Mouse (Mus musculus) intestine, embryonic 15.5 days (tissue): ENCODE measurements around the gene Coq10a. TPM values are rescaled to one million over a fixed set of nuclear protein-coding genes. Genes with fewer than 3 reads are reported as not detected.
"Not testable (repeated sequence)": the region's sequence is repeated elsewhere in the genome, so short reads cannot be mapped to it uniquely, and the experiment has no call there.

ENCODE experiments used
- ATAC-seq: fragments of 200-750 bp; cut with Nextera tagmentation; 2 replicates; pipeline ENCODE4 v1.8.0; 2017; ENCODE audit warnings: moderate TSS enrichment, moderate library complexity
- H3K27ac ChIP-seq: fragments of 300-500 bp; sonication (generic); 2 replicates; pipeline ENCODE4 v1.5.1; 2015; ENCODE audit warnings: mild to moderate bottlenecking, inconsistent platforms
- H3K27me3 ChIP-seq: fragments of 300-500 bp; sonication (generic); replicated peaks from 2 replicates; pipeline ENCODE4 v1.6.1; 2015; ENCODE audit warnings: inconsistent platforms
- H3K36me3 ChIP-seq: fragments of 300-500 bp; sonication (generic); 2 replicates; pipeline ENCODE4 v1.6.1; 2015; ENCODE audit warnings: inconsistent platforms
- H3K4me1 ChIP-seq: fragments of 300-500 bp; sonication (generic); replicated peaks from 2 replicates; pipeline ENCODE4 v1.6.1; 2015; ENCODE audit warnings: inconsistent platforms
- H3K4me2 ChIP-seq: fragments of 300-500 bp; sonication (generic); replicated peaks from 2 replicates; pipeline ENCODE4 v1.6.1; 2015; ENCODE audit warnings: mild to moderate bottlenecking, inconsistent platforms
- H3K4me3 ChIP-seq: fragments of 300-500 bp; sonication (generic); replicated peaks from 2 replicates; pipeline ENCODE4 v1.5.1; 2015; ENCODE audit warnings: inconsistent platforms
- H3K9ac ChIP-seq: fragments of 300-500 bp; sonication (generic); 2 replicates; pipeline ENCODE4 v1.6.1; 2015; ENCODE audit warnings: inconsistent platforms
- H3K9me3 ChIP-seq: fragments of 300-500 bp; sonication (generic); 2 replicates; pipeline ENCODE4 v1.6.1; 2016; ENCODE audit warnings: inconsistent platforms
- WGBS: fragments of 180-500 bp; shearing (Covaris S2); methylation state at CpG from one replicate; pipeline ENCODE4 v1.1.7; 2015; 5-methylcytosine and 5-hydroxymethylcytosine counted together
- polyA plus RNA-seq: library from polyadenylated mRNA; unstranded; fragments of >200 nt; fragmentation: Nextera tagmentation; extraction: Ambion mirVana; gene quantifications from 2 replicates; pipeline ENCODE4 v1.2.1, GENCODE M21; 2015

Coq10a gene
- polyA plus RNA-seq, 1 experiment from 2014 or later = 13.7 TPM

DNA sequence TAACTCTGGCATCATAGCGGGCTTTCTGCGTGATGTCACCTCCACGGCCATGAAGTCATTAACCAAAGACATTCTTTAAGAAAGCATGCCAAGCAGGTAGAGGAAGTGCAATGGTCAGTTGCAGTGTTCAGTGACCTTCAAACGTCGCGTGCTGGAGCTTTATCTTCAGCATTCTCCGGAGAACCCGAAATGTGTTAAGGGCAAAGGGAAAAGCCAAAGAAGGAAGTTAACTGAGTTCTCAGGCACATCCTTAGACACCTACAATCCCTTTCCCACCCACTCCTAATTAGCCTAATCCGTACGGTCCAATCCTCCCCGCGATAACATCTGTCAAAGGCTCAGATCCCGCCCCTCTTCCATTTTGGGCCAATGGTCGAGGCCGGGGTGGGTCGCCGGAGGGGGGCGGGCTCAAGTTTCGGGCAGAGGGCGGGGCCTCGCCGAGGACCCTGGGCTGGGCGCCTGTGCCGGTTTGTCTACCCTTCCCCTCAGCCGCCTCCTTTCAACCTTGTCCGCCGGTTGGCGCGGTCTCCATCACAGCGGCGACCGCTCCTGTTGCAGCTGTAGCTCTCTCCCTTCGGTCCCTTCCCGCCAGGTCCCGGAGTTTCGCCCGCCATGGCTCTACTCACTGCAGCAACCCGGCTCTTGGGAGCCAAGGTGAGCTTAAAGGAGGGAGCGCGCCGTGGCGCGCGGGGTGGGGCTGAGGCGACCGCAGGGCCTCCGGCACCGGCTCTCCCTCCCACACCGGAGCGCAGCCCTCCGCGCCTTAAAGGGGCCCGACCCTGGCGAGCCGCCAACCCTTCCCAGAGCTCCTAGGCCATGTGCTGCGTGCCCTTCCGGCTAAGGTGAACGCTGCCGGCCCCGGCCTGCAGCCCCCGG, 31.3 kb downstream of the Coq10a start, which contains the start of gene Cs:
TSS of gene Cs (plus strand) at position 429 of the 876 bp plus-strand sequence.
- WGBS = under 1% methylated on average over 61 of the region's 61 CpGs
- Histone ChIP-seq H3K36me3 (no peaks in the 10 kb centered on the region), H3K4me1 (peaks cover 21% of the 10 kb centered on the region), H3K4me2 (peak within 1 kb of the TSS; percentile 79), H3K9ac (peak within 1 kb of the TSS; percentile 93), H3K27ac (peak within 1 kb of the TSS; percentile 97), H3K9me3 (no peaks in the 10 kb centered on the region), H3K4me3 (peak within 1 kb of the TSS; percentile 98), H3K27me3 (no peaks in the 10 kb centered on the region)
- peak; percentile 97 for ATAC-seq

DNA sequence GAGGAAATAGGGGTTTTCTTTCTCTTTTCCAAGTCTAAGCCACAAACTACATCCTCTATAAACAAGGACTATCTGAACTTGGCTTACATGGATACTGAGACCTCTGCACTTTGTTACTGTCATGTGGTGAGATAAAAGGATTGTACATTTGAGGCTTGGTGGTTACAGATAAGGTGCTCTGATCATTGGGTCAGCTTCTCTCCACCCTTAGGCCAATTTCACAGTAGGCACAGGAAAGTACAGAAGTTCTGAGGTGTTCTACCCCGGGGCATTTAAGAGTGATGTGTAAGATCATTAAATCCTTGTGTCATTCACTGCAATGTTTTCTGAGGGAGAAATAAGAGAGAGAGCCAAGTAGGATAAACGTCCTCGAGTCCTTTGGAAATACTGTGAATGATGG, 32.2 kb downstream of the Coq10a start:
- Histone ChIP-seq H3K9ac (no peak overlapping the region; the same call in 1 of the 2 replicates), H3K4me3 (peak overlapping the region; percentile 98; the same call in 1 of the 2 replicates)

DNA sequence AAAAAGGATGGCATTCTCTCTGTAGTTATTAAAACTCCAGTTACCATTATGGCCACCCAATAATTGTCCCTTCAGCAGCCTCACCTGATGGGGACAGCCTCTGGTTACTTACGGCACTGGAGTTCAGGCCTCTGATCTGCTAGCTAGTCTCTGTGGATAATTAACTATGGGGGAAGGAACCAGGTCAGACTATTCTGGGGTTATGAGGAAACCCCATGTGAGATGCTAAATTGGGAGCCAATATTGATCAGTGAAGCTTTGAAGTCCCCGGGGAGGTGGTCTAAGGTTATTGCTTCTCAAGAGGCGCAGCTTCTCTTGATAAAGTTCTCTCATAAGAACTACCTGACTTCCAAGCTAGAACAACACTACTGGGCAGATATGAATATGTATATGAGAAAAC, 32.6 kb downstream of the Coq10a start:
- no peak overlapping the region for H3K9ac ChIP-seq
- no peak overlapping the region for H3K4me3 ChIP-seq
- peak overlapping the region; percentile 54 for H3K27ac ChIP-seq
- H3K27me3 ChIP-seq = no peaks in the 10 kb centered on the region
- no peaks in the 10 kb centered on the region for H3K9me3 ChIP-seq
- no peaks in the 10 kb centered on the region for H3K36me3 ChIP-seq
- peaks cover 21% of the 10 kb centered on the region for H3K4me1 ChIP-seq
- 81% methylated on average over 3 of the region's 3 CpGs for WGBS
- H3K4me2 ChIP-seq = no peak overlapping the region
- no peak for ATAC-seq

More for the DNA sequence above, 32.2 kb downstream of the Coq10a start:
- Histone ChIP-seq H3K27me3 (no peaks in the 10 kb centered on the region), H3K27ac (peak overlapping the region; percentile 97), H3K4me1 (peaks cover 21% of the 10 kb centered on the region), H3K9me3 (no peaks in the 10 kb centered on the region), H3K4me2 (peak overlapping the region; percentile 79), H3K36me3 (no peaks in the 10 kb centered on the region)
- no peak for ATAC-seq
- 71% methylated on average over 3 of the region's 3 CpGs for WGBS

DNA sequence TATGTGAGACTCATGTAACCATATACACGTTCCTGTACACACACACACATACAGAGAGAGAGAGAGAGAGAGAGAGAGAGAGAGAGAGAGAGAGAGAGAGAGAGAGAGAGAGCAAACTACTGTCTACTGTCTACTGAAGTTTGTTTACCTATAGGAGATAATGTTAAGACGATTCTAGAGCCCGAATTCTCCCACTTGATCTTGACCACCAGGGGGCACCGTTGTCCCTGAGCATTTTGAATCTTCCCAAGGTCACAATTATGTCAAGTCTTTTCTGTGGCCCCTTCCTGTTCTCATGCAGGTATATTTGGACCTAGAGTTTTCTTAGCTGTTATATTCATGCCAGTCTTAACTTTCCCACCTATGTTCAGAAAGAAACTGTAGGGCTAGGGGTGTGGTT, 33.2 kb downstream of the Coq10a start:
- peak overlapping the region; percentile 54; the same call in 1 of the 2 replicates for H3K27ac ChIP-seq
- H3K27me3 ChIP-seq = no peaks in the 10 kb centered on the region
- peaks cover 21% of the 10 kb centered on the region for H3K4me1 ChIP-seq
- no peak for ATAC-seq
- H3K9ac ChIP-seq = no peak overlapping the region
- WGBS = 3% methylated on average over 4 of the region's 4 CpGs
- no peak overlapping the region for H3K4me2 ChIP-seq
- H3K9me3 ChIP-seq = no peaks in the 10 kb centered on the region
- no peak overlapping the region for H3K4me3 ChIP-seq
- no peaks in the 10 kb centered on the region for H3K36me3 ChIP-seq

DNA sequence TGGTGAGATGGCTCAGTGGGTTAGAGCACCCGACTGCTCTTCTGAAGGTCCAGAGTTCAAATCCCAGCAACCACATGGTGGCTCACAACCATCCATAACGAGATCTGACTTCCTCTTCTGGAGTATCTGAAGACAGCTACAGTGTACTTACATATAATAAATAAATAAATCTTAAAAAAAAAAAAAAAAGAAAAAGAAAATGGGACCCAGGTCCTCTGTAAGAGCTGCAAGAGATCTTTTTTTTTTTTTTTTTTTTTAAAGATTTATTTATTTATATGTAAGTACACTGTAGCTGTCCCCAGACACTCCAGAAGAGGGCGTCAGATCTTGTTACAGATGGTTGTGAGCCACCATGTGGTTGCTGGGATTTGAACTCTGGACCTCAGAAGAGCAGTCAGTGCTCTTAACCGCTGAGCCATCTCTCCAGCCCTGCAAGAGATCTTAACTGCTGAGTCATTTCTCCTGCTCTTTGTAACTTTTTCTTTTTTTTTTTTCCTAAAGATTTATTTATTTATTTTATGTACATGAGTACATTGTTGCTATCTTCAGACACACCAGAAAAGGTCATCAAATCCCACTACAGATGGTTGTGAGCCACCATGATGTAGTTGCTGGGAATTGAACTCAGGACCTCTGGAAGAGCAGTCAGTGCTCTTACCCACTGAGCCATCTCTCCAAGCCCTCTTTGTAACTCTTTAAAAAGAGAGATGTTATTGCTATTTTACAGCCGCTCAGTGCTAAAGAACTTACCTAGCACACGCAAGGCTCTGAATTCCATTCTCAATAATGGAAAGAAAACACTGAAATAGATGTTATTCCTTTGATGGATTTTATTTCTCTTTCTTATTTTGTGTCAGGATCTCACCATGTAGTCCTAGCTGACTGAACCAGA, 36.2 kb downstream of the Coq10a start:
- H3K4me1 ChIP-seq = peaks cover 12% of the 10 kb centered on the region; the same call in 1 of the 2 replicates
- H3K4me2 ChIP-seq, H3K9me3 ChIP-seq, H3K4me3 ChIP-seq, ATAC-seq, H3K27ac ChIP-seq, H3K27me3 ChIP-seq, H3K9ac ChIP-seq, H3K36me3 ChIP-seq: not testable (repeated sequence)
- WGBS = 78% methylated on average over 6 of the region's 6 CpGs

DNA sequence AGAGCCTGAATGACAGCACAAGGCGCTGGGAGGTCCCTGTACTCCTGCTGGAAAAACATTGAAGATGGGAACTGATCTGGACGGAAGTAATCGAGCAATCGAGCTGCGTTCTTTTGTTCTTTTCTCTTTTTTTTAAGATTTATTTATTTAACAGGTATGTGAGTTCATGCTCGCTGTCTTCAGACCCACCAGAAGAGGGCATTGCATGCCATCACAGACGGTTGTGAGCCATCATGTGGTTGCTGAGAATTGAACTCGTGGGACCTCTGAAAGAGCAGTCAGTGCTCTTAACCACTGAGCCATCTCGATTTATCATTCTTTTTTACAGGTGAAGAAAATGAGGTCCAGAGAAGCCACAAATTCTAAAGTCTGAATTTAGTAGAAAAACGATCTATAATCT, 41.2 kb downstream of the Coq10a start:
- Histone ChIP-seq H3K9me3 (no peaks in the 10 kb centered on the region), H3K36me3 (peaks cover 20% of the 10 kb centered on the region), H3K9ac (no peak overlapping the region), H3K27ac (no peak overlapping the region), H3K4me2 (no peak overlapping the region), H3K27me3 (no peaks in the 10 kb centered on the region), H3K4me3 (no peak overlapping the region), H3K4me1 (peaks cover 10% of the 10 kb centered on the region; the same call in 1 of the 2 replicates)
- 90% methylated on average over 10 of the region's 10 CpGs for WGBS
- ATAC-seq = no peak

DNA sequence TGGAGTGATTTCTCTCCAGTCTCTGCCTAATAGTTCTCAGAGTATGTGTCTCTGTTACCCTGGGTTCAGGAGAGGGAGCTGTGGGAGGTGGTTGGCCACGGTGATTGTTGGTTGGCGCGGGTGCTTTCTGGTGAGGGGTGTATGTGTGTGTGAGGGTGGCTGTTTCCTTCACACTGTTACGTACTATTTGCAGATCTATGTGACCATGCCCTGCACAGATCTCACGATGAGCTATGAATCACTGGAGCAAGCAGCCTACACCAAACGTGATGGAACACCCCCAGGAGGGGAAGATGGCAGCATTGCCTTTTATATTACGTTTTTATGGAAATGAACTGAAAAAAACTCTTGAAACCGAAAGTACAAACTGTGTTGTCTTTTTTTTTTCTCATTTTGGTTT, 42.0 kb downstream of the Coq10a start:
- no peaks in the 10 kb centered on the region for H3K27me3 ChIP-seq
- H3K4me2 ChIP-seq = no peak overlapping the region
- H3K4me1 ChIP-seq = peaks cover 10% of the 10 kb centered on the region; the same call in 1 of the 2 replicates
- 96% methylated on average over 8 of the region's 8 CpGs for WGBS
- no peak overlapping the region for H3K9ac ChIP-seq
- H3K9me3 ChIP-seq = no peaks in the 10 kb centered on the region
- peaks cover 20% of the 10 kb centered on the region for H3K36me3 ChIP-seq
- ATAC-seq = no peak
- H3K4me3 ChIP-seq = no peak overlapping the region
- H3K27ac ChIP-seq = no peak overlapping the region

DNA sequence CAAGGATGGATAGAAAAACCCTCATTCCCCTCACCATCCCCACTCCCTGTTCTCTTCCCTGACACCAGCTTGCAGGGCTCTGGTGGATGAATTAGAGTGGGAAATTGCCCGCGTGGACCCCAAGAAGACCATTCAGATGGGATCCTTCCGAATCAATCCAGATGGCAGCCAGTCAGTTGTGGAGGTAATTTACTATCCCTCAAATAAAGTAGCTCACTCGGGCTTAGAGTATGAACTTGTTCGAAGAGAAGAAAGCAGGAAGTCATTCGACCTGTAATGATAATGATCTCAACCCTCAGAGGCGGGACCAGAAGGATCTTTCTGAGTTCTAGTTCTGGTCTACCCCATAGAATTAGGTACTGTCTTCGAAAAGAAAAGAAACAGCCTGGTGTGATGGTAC, 45.3 kb downstream of the Coq10a start:
- H3K9me3 ChIP-seq = no peaks in the 10 kb centered on the region
- H3K27ac ChIP-seq = peak overlapping the region; percentile 97
- 62% methylated on average over 8 of the region's 8 CpGs for WGBS
- peak overlapping the region; percentile 78 for H3K4me2 ChIP-seq
- ATAC-seq = no peak
- H3K9ac ChIP-seq = peak overlapping the region; percentile 98
- H3K4me1 ChIP-seq = peaks cover 10% of the 10 kb centered on the region; the same call in 1 of the 2 replicates
- H3K4me3 ChIP-seq = peak overlapping the region; percentile 91
- H3K27me3 ChIP-seq = no peaks in the 10 kb centered on the region
- peaks cover 36% of the 10 kb centered on the region for H3K36me3 ChIP-seq

DNA sequence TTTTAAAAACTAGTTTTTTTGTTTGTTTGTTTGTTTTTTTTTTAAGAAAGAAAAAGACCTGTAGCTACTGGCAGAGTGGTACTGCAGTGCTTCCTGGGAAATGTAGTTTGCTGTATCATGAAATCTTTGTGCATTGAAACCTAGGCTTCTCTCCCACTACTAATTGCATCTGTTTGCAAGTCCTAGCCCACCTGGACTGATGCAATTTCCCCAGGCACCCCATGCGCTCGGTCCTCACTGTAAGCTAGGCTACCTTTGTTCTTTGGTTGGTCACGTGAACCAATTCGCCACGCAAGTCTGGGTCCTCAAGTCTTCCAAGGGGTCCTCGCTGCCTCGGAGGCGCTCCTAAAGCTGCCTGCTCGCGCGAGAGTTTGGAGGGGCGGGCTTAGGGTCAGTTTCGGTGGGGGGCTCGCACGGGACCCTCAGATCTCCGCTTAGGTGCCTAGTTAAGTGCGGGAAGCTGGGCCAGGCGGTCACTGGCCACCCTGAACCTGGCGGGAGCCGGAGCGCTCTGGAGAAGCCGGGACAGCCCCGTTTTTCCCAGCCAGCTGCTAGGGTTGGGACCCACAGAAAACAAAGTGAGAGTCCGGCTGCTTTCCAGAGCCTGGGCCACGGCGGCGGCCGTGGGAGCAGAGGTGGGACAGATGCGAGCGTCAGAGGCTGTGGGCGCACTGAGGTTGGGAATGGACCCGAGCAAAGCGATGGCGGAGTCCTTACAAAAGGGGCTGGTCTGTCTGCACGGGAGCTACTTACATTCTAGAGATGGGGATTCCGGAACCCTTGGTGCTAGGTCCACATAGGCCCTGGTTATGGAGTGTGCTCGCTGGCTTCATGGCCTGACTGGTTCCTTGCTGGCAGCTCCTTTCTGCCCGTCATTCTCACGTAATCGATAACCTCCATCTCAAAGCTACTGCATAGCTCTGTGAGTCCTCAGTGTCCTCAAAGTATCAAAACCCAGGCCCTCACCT, 46.4 kb downstream of the Coq10a start, which contains the start of gene Cnpy2:
TSS of gene Cnpy2 (plus strand) at position 319 of the 968 bp plus-strand sequence.
- Histone ChIP-seq H3K9ac (peak within 1 kb of the TSS; percentile 98), H3K9me3 (no peaks in the 10 kb centered on the region), H3K4me2 (peak within 1 kb of the TSS; percentile 78), H3K36me3 (peaks cover 42% of the 10 kb centered on the region), H3K27me3 (no peaks in the 10 kb centered on the region), H3K4me1 (peaks cover 10% of the 10 kb centered on the region; the same call in 1 of the 2 replicates), H3K27ac (peak within 1 kb of the TSS; percentile 97), H3K4me3 (peak within 1 kb of the TSS; percentile 91)
- peak; percentile 93 for ATAC-seq
- WGBS = under 1% methylated on average over 40 of the region's 40 CpGs

DNA sequence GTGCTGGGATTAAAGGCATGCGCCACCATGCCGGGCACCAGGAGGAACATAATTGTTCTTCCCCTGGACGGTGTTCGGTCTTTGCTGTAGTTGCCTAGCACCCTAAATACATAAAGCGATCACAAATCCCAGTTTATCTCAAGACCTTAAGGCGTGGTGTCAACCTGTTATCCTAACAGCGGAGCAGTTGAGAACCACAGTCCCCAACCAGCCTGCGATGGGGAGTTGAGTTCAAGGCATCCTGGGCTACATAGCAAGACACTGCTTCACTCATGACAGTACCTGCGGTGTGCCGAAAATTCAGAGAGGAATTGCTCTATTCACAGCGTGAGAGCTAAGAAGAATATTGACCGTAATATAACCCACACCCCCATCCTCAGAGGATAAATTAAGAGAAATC, 47.2 kb downstream of the Coq10a start:
- Histone ChIP-seq H3K9me3 (no peaks in the 10 kb centered on the region), H3K4me1 (peaks cover 10% of the 10 kb centered on the region; the same call in 1 of the 2 replicates), H3K27me3 (no peaks in the 10 kb centered on the region), H3K4me3 (peak overlapping the region; percentile 91), H3K4me2 (peak overlapping the region; percentile 78), H3K9ac (0 out of 2 replicates have a peak overlapping the region, but pooled peaks have one; percentile 11), H3K27ac (peak overlapping the region; percentile 42), H3K36me3 (peaks cover 35% of the 10 kb centered on the region)
- ATAC-seq = no peak
- 44% methylated on average over 12 of the region's 12 CpGs for WGBS

DNA sequence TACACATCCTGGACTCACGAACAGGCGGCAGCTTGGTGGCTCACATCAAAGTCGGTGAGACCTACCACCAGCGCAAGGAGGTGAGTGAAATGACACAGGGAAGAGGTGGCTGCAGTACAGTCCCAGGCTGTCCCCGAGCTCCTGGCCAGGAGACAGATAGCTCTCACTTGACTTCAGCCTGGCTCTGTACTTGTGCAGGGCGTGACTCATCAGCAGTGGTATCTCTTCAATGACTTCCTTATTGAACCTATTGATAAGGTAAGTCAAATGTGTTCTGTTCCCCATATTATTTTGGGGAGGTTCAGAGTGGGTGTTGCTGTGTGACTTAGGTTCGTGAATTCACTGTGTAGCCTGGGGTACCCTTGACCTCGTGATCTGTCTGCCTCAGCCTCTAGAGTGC, 53.2 kb downstream of the Coq10a start:
- H3K9ac ChIP-seq = no peak overlapping the region
- H3K27me3 ChIP-seq = no peaks in the 10 kb centered on the region
- no peaks in the 10 kb centered on the region for H3K4me1 ChIP-seq
- 89% methylated on average over 8 of the region's 8 CpGs for WGBS
- ATAC-seq = no peak; the same call in 1 of the 2 replicates
- no peak overlapping the region for H3K27ac ChIP-seq
- no peak overlapping the region for H3K4me2 ChIP-seq
- no peaks in the 10 kb centered on the region for H3K9me3 ChIP-seq
- no peak overlapping the region for H3K4me3 ChIP-seq
- H3K36me3 ChIP-seq = peaks cover 42% of the 10 kb centered on the region
